Mouse (Mus musculus) megakaryocyte, embryonic 14.5 days (primary cell): ENCODE results near the gene Slc7a6os.

ENCODE experiments used
- FLI1 ChIP-seq: IDR thresholded peaks from 2 replicates; pipeline ENCODE4 v1.6.1; 2012; ENCODE audit warnings: low read length, inconsistent platforms, mixed read lengths
- GATA1 ChIP-seq: IDR thresholded peaks from 3 replicates; pipeline ENCODE4 v1.6.1; 2012; ENCODE audit warnings: mixed read lengths, low read length, inconsistent platforms, borderline replicate concordance

- TF ChIP-seq GATA1 (no peak), FLI1 (no peak)
Measured at GRCm38 (mm10) chr8:106232751-106233150, 22.0 kb upstream of the Slc7a6os start.
